11 mouse cellular contexts compared by ENCODE assay signal in the genomic region with DNA sequence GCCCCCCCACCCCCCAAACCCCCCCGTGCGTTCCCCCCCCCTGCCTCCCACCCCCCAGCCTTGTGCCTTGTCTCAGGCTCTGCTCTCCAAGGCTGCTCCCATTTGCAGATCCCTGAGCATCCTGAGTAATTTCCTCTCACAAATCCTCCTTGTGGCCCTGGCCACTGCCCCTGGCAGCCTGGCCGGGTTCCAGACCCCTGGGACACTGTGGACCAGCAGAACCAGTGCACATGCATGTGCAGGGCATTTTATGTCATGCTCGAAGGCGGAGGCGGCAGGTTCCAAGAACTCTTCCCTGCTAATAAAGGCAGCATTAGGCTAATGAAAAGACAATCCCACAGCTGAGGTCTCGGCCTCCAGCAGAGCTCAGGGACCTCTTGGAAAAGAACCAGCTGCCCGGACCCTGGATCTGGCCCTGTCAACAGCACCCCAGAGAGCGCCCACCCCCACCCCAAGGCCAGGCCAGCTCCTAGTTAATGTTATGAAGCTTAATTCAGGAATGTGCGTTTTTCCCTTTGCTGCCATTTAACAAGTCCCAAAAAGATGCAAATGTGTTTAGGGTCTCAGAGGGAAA.
DNase-seq lines count a peak whose midpoint lies in the region; ATAC-seq and TF ChIP-seq lines count a peak whose summit lies in the region.
"Had no signal": no experiment of that assay in that cellular context is flagged by ENCODE, and none has a peak within 500 bp of the region (broad histone marks: within the 10 kb centered on the region; RNA-seq: fewer than 3 reads in every experiment).

No protein-coding gene starts in this region.

- H3K9ac ChIP-seq in forebrain, embryonic 16.5 days (replicated peaks; ENCODE audit: low read depth, low read length) = no peak overlapping the region
- H3K9ac ChIP-seq in lung, postnatal 0 days (replicated peaks; ENCODE audit: low read depth) = no peak overlapping the region
- H3K9ac ChIP-seq: liver, embryonic 12.5 days had no signal

- no peak overlapping the region for H3K27ac ChIP-seq in forebrain, embryonic 16.5 days (ENCODE audit: low read length)
- peak overlapping the region; percentile 67 for H3K27ac ChIP-seq in midbrain, embryonic 10.5 days (replicated peaks)
- H3K27ac ChIP-seq in lung, postnatal 0 days (ENCODE audit: low read length) = no peak overlapping the region
- H3K27ac ChIP-seq: liver, embryonic 12.5 days had no signal

- H3K9me3 ChIP-seq in forebrain, embryonic 16.5 days (ENCODE audit: control insufficient read depth, low read length) = no peaks in the 10 kb centered on the region
- H3K9me3 ChIP-seq in midbrain, embryonic 10.5 days (replicated peaks) = no peaks in the 10 kb centered on the region
- no peaks in the 10 kb centered on the region for H3K9me3 ChIP-seq in lung, postnatal 0 days (ENCODE audit: low read length)

- peaks cover 9% of the 10 kb centered on the region for H3K4me1 ChIP-seq in forebrain, embryonic 16.5 days (replicated peaks; ENCODE audit: control insufficient read depth, insufficient read depth, low read length)
- peaks cover 12% of the 10 kb centered on the region for H3K4me1 ChIP-seq in midbrain, embryonic 10.5 days
- no peaks in the 10 kb centered on the region for H3K4me1 ChIP-seq in lung, postnatal 0 days (ENCODE audit: insufficient read depth, low read depth, low read length)

- peak; percentile 31; the same call in 1 of the 2 replicates for ATAC-seq in forebrain, embryonic 16.5 days
- no peak for ATAC-seq in lung, postnatal 0 days
- ATAC-seq: liver, embryonic 12.5 days had no signal

- no peak overlapping the region for H3K4me2 ChIP-seq in forebrain, embryonic 16.5 days (ENCODE audit: low read length)
- no peak overlapping the region for H3K4me2 ChIP-seq in lung, postnatal 0 days (replicated peaks; ENCODE audit: low read depth, low read length)

- peak; percentile 53 for DNase-seq in retina, postnatal 1 day
- no peak for DNase-seq in retina, embryonic 14.5 days (ENCODE audit: low spot score)
- no peak for DNase-seq in midbrain, embryonic 10.5 days (ENCODE audit: low spot score)
- DNase-seq in testis, postnatal 14 days (ENCODE audit: low spot score) = peak; percentile 29
- DNase-seq in lung, postnatal 0 days (ENCODE audit: low spot score) = no peak
- DNase-seq in urinary bladder, postnatal 36 days (ENCODE audit: low spot score in 2 of 2) = no peak
- DNase-seq: kidney, adult 9 months; layer of hippocampus, adult 9-11 months; lung, postnatal 4 days had no signal

- 31% methylated on average over 10 of the region's 10 CpGs for WGBS in forebrain, embryonic 16.5 days
- WGBS in midbrain, embryonic 10.5 days = 37% methylated on average over 10 of the region's 10 CpGs
- WGBS in lung, postnatal 0 days = 57% methylated on average over 9 of the region's 10 CpGs

- no peak for TF ChIP-seq CTCF in lung, postnatal 0 days (IDR thresholded peaks at IDR 0.05)

- no peaks in the 10 kb centered on the region for H3K27me3 ChIP-seq in forebrain, embryonic 16.5 days (replicated peaks; ENCODE audit: control insufficient read depth, insufficient read depth, low read length)
- H3K27me3 ChIP-seq in midbrain, embryonic 10.5 days (ENCODE audit: low read depth, poor library complexity, severe bottlenecking) = no peaks in the 10 kb centered on the region
- H3K27me3 ChIP-seq in lung, postnatal 0 days (replicated peaks; ENCODE audit: insufficient read depth, low read length) = no peaks in the 10 kb centered on the region
- H3K27me3 ChIP-seq: liver, embryonic 12.5 days had no signal

- H3K36me3 ChIP-seq in forebrain, embryonic 16.5 days (ENCODE audit: control insufficient read depth, insufficient read depth) = no peaks in the 10 kb centered on the region
- H3K36me3 ChIP-seq in midbrain, embryonic 10.5 days = no peaks in the 10 kb centered on the region
- no peaks in the 10 kb centered on the region for H3K36me3 ChIP-seq in lung, postnatal 0 days (ENCODE audit: insufficient read depth, low read length)
- H3K36me3 ChIP-seq: liver, embryonic 12.5 days had no signal

- no peak for TF ChIP-seq EP300 in lung, postnatal 0 days (IDR thresholded peaks at IDR 0.05)

- H3K4me3 ChIP-seq in forebrain, embryonic 16.5 days (replicated peaks; ENCODE audit: low read length) = no peak overlapping the region
- no peak overlapping the region for H3K4me3 ChIP-seq in midbrain, embryonic 10.5 days
- H3K4me3 ChIP-seq in lung, postnatal 0 days (ENCODE audit: low read depth, low read length) = no peak overlapping the region
- H3K4me3 ChIP-seq: liver, embryonic 12.5 days had no signal

Comparison
In these comparisons a context has a peak if more than half of its experiments do, and no peak if none do; other contexts are left out.
1. DNase-seq: peak in retina, postnatal 1 day (single experiment) and testis, postnatal 14 days (single experiment); none in retina, embryonic 14.5 days (single experiment), midbrain, embryonic 10.5 days (single experiment), lung, postnatal 0 days (single experiment) and urinary bladder, postnatal 36 days (0 of 2).